Mouse (Mus musculus) erythroblast, embryonic 14.5 days (primary cell): ENCODE data around the gene Ap2b1. TPM values are rescaled to one million over a fixed set of nuclear protein-coding genes. Genes with fewer than 3 reads are reported as not detected.

Source experiments
- H3K27me3 ChIP-seq: 2 replicates; pipeline ENCODE4 v1.6.1; 2012; ENCODE audit warnings: inconsistent platforms; ENCODE audit not compliant: control insufficient read depth
- H3K36me3 ChIP-seq: 2 replicates; pipeline ENCODE4 v1.6.1; 2012; ENCODE audit warnings: mild to moderate bottlenecking, inconsistent platforms; ENCODE audit not compliant: control insufficient read depth
- H3K4me1 ChIP-seq: 2 replicates; pipeline ENCODE4 v1.6.1; 2012; ENCODE audit warnings: inconsistent platforms; ENCODE audit not compliant: control insufficient read depth
- H3K4me3 ChIP-seq: replicated peaks from 2 replicates; pipeline ENCODE3; 2012; ENCODE audit warnings: moderate library complexity, mild to moderate bottlenecking, inconsistent platforms
- H3K9me3 ChIP-seq: 2 replicates; pipeline ENCODE4 v1.6.1; 2012; ENCODE audit warnings: low read length, inconsistent platforms, mixed read lengths; ENCODE audit not compliant: control insufficient read depth
- GATA1 ChIP-seq: IDR thresholded peaks from 2 replicates; pipeline ENCODE4 v1.6.1; 2012; ENCODE audit warnings: low read length, inconsistent platforms, mixed read lengths
- TAL1 ChIP-seq: IDR thresholded peaks from 3 replicates; pipeline ENCODE4 v1.6.1; 2012; ENCODE audit warnings: low read length, inconsistent platforms, mixed read lengths
- polyA plus RNA-seq: library from polyadenylated mRNA; stranded (reverse); fragments of >175 nt; gene quantifications from 2 replicates; pipeline ENCODE4 v1.2.3, GENCODE M21; 2012

Gene Ap2b1
- polyA plus RNA-seq, 1 experiment = 1.5 TPM

- no peak overlapping the region for H3K4me3 ChIP-seq
- H3K27me3 ChIP-seq = peaks cover 51% of the 10 kb centered on the region
- no peaks in the 10 kb centered on the region for H3K36me3 ChIP-seq
- H3K4me1 ChIP-seq = no peaks in the 10 kb centered on the region; the same call in 1 of the 2 replicates
- TF ChIP-seq TAL1 (no peak), GATA1 (no peak)
- H3K9me3 ChIP-seq = no peaks in the 10 kb centered on the region
Measured at GRCm38 (mm10) chr11:83426964-83427363, 128.1 kb downstream of the Ap2b1 start.

GRCm38 (mm10) chr11:83429355-83429754, 130.5 kb downstream of the Ap2b1 start, which contains the start of gene Gas2l2:
Gene Gas2l2, minus strand, starts transcription at chr11:83429455.
- Histone ChIP-seq H3K36me3 (no peaks in the 10 kb centered on the region), H3K27me3 (peaks cover 50% of the 10 kb centered on the region), H3K4me1 (no peaks in the 10 kb centered on the region; the same call in 1 of the 2 replicates), H3K4me3 (no peak within 1 kb of the TSS), H3K9me3 (no peaks in the 10 kb centered on the region)
- TF ChIP-seq GATA1 = no peak
- no peak for TF ChIP-seq TAL1

GRCm38 (mm10) chr11:83432533-83432932, 133.7 kb downstream of the Ap2b1 start:
- no peaks in the 10 kb centered on the region for H3K9me3 ChIP-seq
- H3K36me3 ChIP-seq = no peaks in the 10 kb centered on the region
- H3K4me1 ChIP-seq = no peaks in the 10 kb centered on the region
- peaks cover 45% of the 10 kb centered on the region for H3K27me3 ChIP-seq
- no peak overlapping the region for H3K4me3 ChIP-seq
- no peak for TF ChIP-seq GATA1
- TF ChIP-seq TAL1 = no peak

GRCm38 (mm10) chr11:83437377-83437776, 138.6 kb downstream of the Ap2b1 start, which contains the start of gene 1700020L24Rik:
Gene 1700020L24Rik, plus strand, starts transcription at chr11:83437677.
- peaks cover 46% of the 10 kb centered on the region for H3K27me3 ChIP-seq
- no peak within 1 kb of the TSS for H3K4me3 ChIP-seq
- no peak for TF ChIP-seq TAL1
- no peak for TF ChIP-seq GATA1

GRCm38 (mm10) chr11:83439426-83440060, 140.7 kb downstream of the Ap2b1 start:
- Histone ChIP-seq H3K4me1 (peaks cover 11% of the 10 kb centered on the region), H3K4me3 (no peak overlapping the region), H3K9me3 (no peaks in the 10 kb centered on the region), H3K36me3 (no peaks in the 10 kb centered on the region), H3K27me3 (peaks cover 66% of the 10 kb centered on the region)
- no peak for TF ChIP-seq GATA1
- TF ChIP-seq TAL1 = no peak

More at GRCm38 (mm10) chr11:83437377-83437776, 138.6 kb downstream of the Ap2b1 start, which contains the start of gene 1700020L24Rik:
- Histone ChIP-seq H3K4me1 (peaks cover 9% of the 10 kb centered on the region), H3K36me3 (no peaks in the 10 kb centered on the region), H3K9me3 (no peaks in the 10 kb centered on the region)

GRCm38 (mm10) chr11:83440081-83441064, 141.5 kb downstream of the Ap2b1 start:
- H3K36me3 ChIP-seq = no peaks in the 10 kb centered on the region
- H3K4me3 ChIP-seq = peak overlapping the region; percentile 71
- TF ChIP-seq GATA1 (no peak), TAL1 (no peak)
- H3K9me3 ChIP-seq = no peaks in the 10 kb centered on the region
- peaks cover 67% of the 10 kb centered on the region for H3K27me3 ChIP-seq
- H3K4me1 ChIP-seq = peaks cover 11% of the 10 kb centered on the region

- Histone ChIP-seq H3K36me3 (no peaks in the 10 kb centered on the region), H3K4me1 (peaks cover 11% of the 10 kb centered on the region), H3K9me3 (no peaks in the 10 kb centered on the region), H3K4me3 (no peak overlapping the region), H3K27me3 (peaks cover 69% of the 10 kb centered on the region)
- no peak for TF ChIP-seq GATA1
Measured at GRCm38 (mm10) chr11:83441235-83441634, 142.4 kb downstream of the Ap2b1 start.

- TF ChIP-seq GATA1 = no peak
- no peak for TF ChIP-seq TAL1
- Histone ChIP-seq H3K27me3 (peaks cover 79% of the 10 kb centered on the region), H3K36me3 (no peaks in the 10 kb centered on the region), H3K9me3 (no peaks in the 10 kb centered on the region), H3K4me1 (peaks cover 13% of the 10 kb centered on the region), H3K4me3 (no peak overlapping the region)
Measured at GRCm38 (mm10) chr11:83442596-83443267, 143.9 kb downstream of the Ap2b1 start.
